Mouse (Mus musculus) hindbrain, embryonic 16.5 days (tissue): ENCODE measurements around the gene Ssbp1. TPM values are rescaled to one million over a fixed set of nuclear protein-coding genes. Genes with fewer than 3 reads are reported as not detected.

Experiments
- ATAC-seq: fragments of 200-750 bp; cut with Nextera tagmentation; 2 replicates; pipeline ENCODE4 v1.8.0; 2017; ENCODE audit warnings: moderate TSS enrichment, moderate library complexity
- H3K27ac ChIP-seq: fragments of 300-500 bp; sonication (generic); 2 replicates; pipeline ENCODE4 v1.5.1; 2014; ENCODE audit warnings: low read depth, mild to moderate bottlenecking, control low read depth, low read length, moderate library complexity
- H3K27me3 ChIP-seq: fragments of 300-500 bp; sonication (generic); replicated peaks from 2 replicates; pipeline ENCODE4 v1.6.1; 2014; ENCODE audit warnings: low read length; ENCODE audit not compliant: control insufficient read depth, insufficient read depth
- H3K36me3 ChIP-seq: fragments of 300-500 bp; sonication (generic); 2 replicates; pipeline ENCODE4 v1.6.1; 2014; ENCODE audit warnings: mild to moderate bottlenecking, low read length, moderate library complexity, mixed read lengths; ENCODE audit not compliant: control insufficient read depth, insufficient read depth
- H3K4me1 ChIP-seq: fragments of 300-500 bp; sonication (generic); 2 replicates; pipeline ENCODE4 v1.6.1; 2014; ENCODE audit warnings: low read depth, low read length; ENCODE audit not compliant: control insufficient read depth, insufficient read depth
- H3K4me2 ChIP-seq: fragments of 300-500 bp; sonication (generic); 2 replicates; pipeline ENCODE4 v1.6.1; 2014; ENCODE audit warnings: mild to moderate bottlenecking, low read length, control low read depth, moderate library complexity
- H3K4me3 ChIP-seq: fragments of 300-500 bp; sonication (generic); 2 replicates; pipeline ENCODE4 v1.5.1; 2014; ENCODE audit warnings: mild to moderate bottlenecking, low read length, control low read depth, moderate library complexity
- H3K9ac ChIP-seq: fragments of 300-500 bp; sonication (generic); 2 replicates; pipeline ENCODE4 v1.6.1; 2014; ENCODE audit warnings: low read depth, mild to moderate bottlenecking, control low read depth, low read length, moderate library complexity
- H3K9me3 ChIP-seq: fragments of 300-500 bp; sonication (generic); 2 replicates; pipeline ENCODE4 v1.6.1; 2014; ENCODE audit warnings: mild to moderate bottlenecking, low read length, moderate library complexity; ENCODE audit not compliant: control insufficient read depth
- WGBS: fragments of 180-500 bp; shearing (Covaris S2); extraction: QIAGEN DNeasy Blood & Tissue Kit; methylation state at CpG from one replicate; pipeline ENCODE4 v1.1.7; 2014; 5-methylcytosine and 5-hydroxymethylcytosine counted together
- polyA plus RNA-seq: library from polyadenylated mRNA; unstranded; fragments of >200 nt; fragmentation: Nextera tagmentation; extraction: Ambion mirVana; gene quantifications from 2 replicates; pipeline ENCODE4 v1.2.1, GENCODE M21; 2015

Ssbp1 gene
- polyA plus RNA-seq, 1 experiment from 2014 or later = 90.6 TPM

DNA sequence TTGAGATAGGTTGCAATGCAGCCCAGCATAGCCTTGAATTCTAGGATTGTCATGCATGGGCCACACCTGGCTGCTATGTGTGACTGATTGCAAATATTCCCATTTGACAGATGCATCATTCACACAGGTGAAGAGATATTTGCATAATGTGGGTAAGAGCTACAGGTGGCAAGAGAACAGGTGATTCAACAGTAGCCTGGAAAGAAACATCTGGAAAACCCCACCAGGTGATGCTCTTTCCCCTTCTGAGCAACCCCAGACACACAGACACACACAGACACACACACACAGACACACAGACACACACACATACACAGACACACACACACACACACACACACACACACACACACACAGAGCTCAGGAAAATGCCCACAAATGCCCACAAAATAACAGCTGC is 39.3 kb upstream of the Ssbp1 start:
- H3K4me2 ChIP-seq = 0 out of 2 replicates have a peak overlapping the region, but pooled peaks have one; percentile 27
- H3K27me3 ChIP-seq = no peaks in the 10 kb centered on the region
- no peak for ATAC-seq
- 0 out of 2 replicates have a peak overlapping the region, but pooled peaks have one; percentile 42 for H3K27ac ChIP-seq
- no peaks in the 10 kb centered on the region for H3K9me3 ChIP-seq
- no peak overlapping the region for H3K9ac ChIP-seq
- H3K4me3 ChIP-seq = no peak overlapping the region
- H3K36me3 ChIP-seq = no peaks in the 10 kb centered on the region
- H3K4me1 ChIP-seq = peaks cover 32% of the 10 kb centered on the region

GRCm38 (mm10) chr6:40432346-40433275 is 38.5 kb upstream of the Ssbp1 start:
- Histone ChIP-seq H3K36me3 (no peaks in the 10 kb centered on the region), H3K4me3 (no peak overlapping the region), H3K27ac (peak overlapping the region; percentile 42; the same call in 1 of the 2 replicates), H3K9me3 (no peaks in the 10 kb centered on the region), H3K4me1 (peaks cover 32% of the 10 kb centered on the region), H3K27me3 (no peaks in the 10 kb centered on the region), H3K4me2 (0 out of 2 replicates have a peak overlapping the region, but pooled peaks have one; percentile 27), H3K9ac (no peak overlapping the region)
- 0 out of 2 replicates have a peak, but pooled peaks have one; percentile 4 for ATAC-seq
- 78% methylated on average over 17 of the region's 17 CpGs for WGBS

GRCm38 (mm10) chr6:40434697-40435096 is 36.5 kb upstream of the Ssbp1 start:
- H3K27me3 ChIP-seq = no peaks in the 10 kb centered on the region
- 8% methylated on average over 7 of the region's 7 CpGs for WGBS
- peaks cover 22% of the 10 kb centered on the region for H3K4me1 ChIP-seq
- H3K4me3 ChIP-seq = peak overlapping the region; percentile 66
- no peaks in the 10 kb centered on the region for H3K9me3 ChIP-seq
- ATAC-seq = 0 out of 2 replicates have a peak, but pooled peaks have one; percentile 5
- no peaks in the 10 kb centered on the region for H3K36me3 ChIP-seq
- H3K4me2 ChIP-seq = peak overlapping the region; percentile 82
- peak overlapping the region; percentile 82 for H3K9ac ChIP-seq
- H3K27ac ChIP-seq = peak overlapping the region; percentile 87

DNA sequence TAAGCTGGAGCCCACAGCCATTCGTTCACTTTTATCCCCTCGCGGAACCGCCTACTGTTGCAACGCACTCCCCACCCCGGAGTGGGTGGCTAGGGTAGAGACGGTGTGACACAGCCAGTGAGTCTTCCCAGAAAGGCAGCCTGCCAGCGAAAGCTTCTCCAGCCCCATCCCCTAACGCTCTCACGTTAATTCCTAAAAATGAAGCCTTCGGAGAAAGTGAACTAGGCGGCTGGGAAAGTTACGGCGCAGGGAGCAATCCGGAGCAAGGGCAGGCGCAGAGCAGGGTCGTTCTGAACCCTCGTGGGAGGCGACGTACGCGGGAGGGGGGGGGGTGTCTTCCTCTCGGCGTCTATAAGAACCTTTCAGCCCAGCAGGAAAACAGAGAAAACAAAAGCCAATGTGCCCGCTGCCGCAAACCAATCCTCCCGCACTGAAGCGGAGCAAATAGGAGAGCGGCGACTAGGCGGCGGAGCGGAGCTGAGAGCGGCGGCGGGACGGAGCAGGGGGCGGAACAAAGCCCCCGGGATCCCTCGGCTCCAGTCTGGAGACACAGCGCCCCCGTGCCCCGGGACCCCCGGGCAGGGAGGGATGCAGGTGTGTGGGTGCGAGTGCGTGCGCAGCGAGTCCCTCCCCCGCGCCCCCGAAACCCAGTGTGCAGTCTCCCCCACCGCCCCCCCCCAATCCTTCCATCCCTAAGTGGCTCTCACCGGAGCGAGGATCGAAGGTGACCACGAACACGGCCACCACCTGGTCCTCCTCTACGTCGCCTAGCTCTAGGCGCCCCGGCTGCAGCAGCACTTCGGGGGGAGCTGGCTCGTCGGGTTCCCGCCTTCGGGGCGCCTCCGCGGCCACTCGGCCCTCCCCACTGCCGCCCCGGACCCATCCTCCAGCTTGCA is 35.8 kb upstream of the Ssbp1 start:
- H3K4me1 ChIP-seq = peaks cover 20% of the 10 kb centered on the region
- 0 out of 2 replicates have a peak, but pooled peaks cover 2% of the 10 kb centered on the region for H3K27me3 ChIP-seq
- peak overlapping the region; percentile 82 for H3K9ac ChIP-seq
- peak; percentile 78 for ATAC-seq
- 1% methylated on average over 56 of the region's 72 CpGs for WGBS
- H3K4me3 ChIP-seq = peak overlapping the region; percentile 66
- H3K4me2 ChIP-seq = peak overlapping the region; percentile 82
- H3K27ac ChIP-seq = peak overlapping the region; percentile 87
- H3K9me3 ChIP-seq = no peaks in the 10 kb centered on the region
- H3K36me3 ChIP-seq = no peaks in the 10 kb centered on the region

DNA sequence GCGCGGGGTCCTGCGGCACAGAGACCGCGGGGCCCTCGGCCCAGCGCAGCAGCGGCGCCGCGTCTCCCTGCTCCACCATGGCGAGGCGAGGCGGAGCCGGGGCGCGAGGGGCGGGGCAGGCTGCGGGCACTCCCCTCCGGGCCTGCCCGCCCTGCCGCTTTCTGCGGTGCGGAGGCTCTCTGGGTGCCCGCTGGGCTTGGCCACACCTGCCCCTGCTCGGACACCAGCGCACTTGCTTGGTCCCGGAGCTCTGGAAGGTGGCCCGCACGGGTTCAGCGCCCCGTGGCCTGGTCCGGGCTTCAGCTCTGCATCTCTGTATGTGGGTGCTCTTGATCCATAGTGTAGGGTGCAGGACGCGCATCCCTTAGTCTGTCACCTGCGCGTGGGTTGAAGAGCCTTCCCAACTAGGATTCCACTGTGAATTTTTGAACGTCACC is 35.1 kb upstream of the Ssbp1 start, which contains the start of gene E330009J07Rik:
Gene E330009J07Rik (minus strand): TSS at position 89 of the 437 bp plus-strand sequence.
- H3K4me2 ChIP-seq = peak within 1 kb of the TSS; percentile 82
- peak; percentile 89 for ATAC-seq
- no peaks in the 10 kb centered on the region for H3K36me3 ChIP-seq
- H3K9ac ChIP-seq = peak within 1 kb of the TSS; percentile 82
- H3K4me3 ChIP-seq = peak within 1 kb of the TSS; percentile 66
- peak within 1 kb of the TSS; percentile 87 for H3K27ac ChIP-seq
- H3K9me3 ChIP-seq = no peaks in the 10 kb centered on the region
- 0 out of 2 replicates have a peak, but pooled peaks cover 2% of the 10 kb centered on the region for H3K27me3 ChIP-seq
- H3K4me1 ChIP-seq = peaks cover 20% of the 10 kb centered on the region
- WGBS = under 1% methylated on average over 29 of the region's 38 CpGs

DNA sequence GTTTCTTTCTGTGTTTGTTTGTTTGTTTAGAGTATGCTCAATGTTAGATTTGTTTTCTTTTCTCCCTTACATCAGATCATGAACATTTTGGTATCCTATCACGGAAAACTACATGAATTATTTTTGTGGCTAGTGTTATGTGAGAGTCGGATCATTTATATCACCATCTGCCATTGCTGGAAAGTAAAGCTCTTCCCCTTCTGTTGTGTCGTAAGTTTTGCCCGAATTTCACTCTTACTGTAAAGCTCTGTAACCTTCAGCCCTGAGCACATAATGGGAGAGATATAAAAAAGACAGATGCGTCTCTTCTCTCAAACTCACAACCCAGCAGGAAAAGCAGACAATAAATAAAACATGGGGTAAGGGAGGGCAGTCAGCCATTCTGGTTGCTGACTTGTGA is 32.2 kb upstream of the Ssbp1 start, which contains the start of gene Wee2:
Gene Wee2 (plus strand): TSS at position 153 of the 400 bp plus-strand sequence.
- Histone ChIP-seq H3K9me3 (no peaks in the 10 kb centered on the region), H3K36me3 (no peaks in the 10 kb centered on the region), H3K4me2 (no peak within 1 kb of the TSS), H3K27me3 (0 out of 2 replicates have a peak, but pooled peaks cover 2% of the 10 kb centered on the region), H3K4me1 (peaks cover 10% of the 10 kb centered on the region), H3K27ac (no peak within 1 kb of the TSS), H3K4me3 (no peak within 1 kb of the TSS), H3K9ac (no peak within 1 kb of the TSS)
- ATAC-seq = no peak
- 63% methylated on average over 5 of the region's 5 CpGs for WGBS

DNA sequence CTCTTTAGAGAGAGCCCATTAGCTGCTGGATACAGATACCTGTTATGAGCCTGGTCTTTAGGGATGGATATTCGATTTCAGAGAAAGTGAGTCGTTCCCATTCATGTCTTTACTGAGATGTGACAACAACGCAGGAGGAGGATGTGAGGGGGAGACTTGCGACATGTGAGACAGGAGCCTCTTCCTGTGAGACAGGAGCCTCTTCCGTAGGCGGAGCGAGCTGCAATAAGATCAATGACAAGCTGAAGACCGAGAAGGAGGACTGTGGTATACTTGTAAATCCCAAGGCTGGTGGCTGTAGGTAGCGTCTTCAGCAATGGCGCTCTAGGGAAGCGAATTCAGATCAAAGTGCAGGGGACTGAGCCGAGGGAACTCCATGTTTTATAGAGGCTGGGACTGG is 31.4 kb upstream of the Ssbp1 start:
- Histone ChIP-seq H3K4me3 (no peak overlapping the region), H3K4me1 (peaks cover 2% of the 10 kb centered on the region; the same call in 1 of the 2 replicates), H3K9ac (no peak overlapping the region), H3K27me3 (0 out of 2 replicates have a peak, but pooled peaks cover 2% of the 10 kb centered on the region), H3K4me2 (no peak overlapping the region), H3K27ac (no peak overlapping the region), H3K36me3 (no peaks in the 10 kb centered on the region), H3K9me3 (no peaks in the 10 kb centered on the region)
- 55% methylated on average over 12 of the region's 12 CpGs for WGBS
- no peak for ATAC-seq

DNA sequence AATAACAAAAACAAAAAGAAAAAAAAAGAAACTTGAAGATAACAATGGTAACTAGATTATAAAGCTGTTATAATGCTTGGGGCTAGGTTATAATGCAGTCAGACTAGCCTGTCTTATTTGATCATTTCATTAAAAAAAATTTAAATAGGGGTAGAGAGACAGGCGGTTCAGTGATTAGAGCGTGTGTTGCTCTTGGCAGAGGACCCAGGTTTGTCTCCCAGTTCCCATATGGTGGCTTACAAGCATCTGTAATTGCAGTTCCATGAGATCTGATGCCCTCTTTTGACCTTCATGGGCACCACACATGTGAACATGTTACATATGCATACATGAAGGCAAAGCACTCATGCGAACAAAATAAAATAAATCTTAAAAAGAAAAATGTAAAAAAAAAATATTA is 29.9 kb upstream of the Ssbp1 start:
- Histone ChIP-seq H3K9ac (no peak overlapping the region), H3K27ac (no peak overlapping the region), H3K4me1 (no peaks in the 10 kb centered on the region), H3K36me3 (no peaks in the 10 kb centered on the region), H3K9me3 (no peaks in the 10 kb centered on the region), H3K27me3 (0 out of 2 replicates have a peak, but pooled peaks cover 2% of the 10 kb centered on the region), H3K4me2 (no peak overlapping the region), H3K4me3 (no peak overlapping the region)
- no peak for ATAC-seq
- 52% methylated on average over 3 of the region's 3 CpGs for WGBS
